Mouse (Mus musculus): ENCODE data around the gene Epha4. TPM values are rescaled to one million over a fixed set of nuclear protein-coding genes. Genes with fewer than 3 reads are reported as not detected.

Epha4 gene
- polyA plus RNA-seq (2012), result 0.02 and 0.06 TPM in 2 replicates

GRCm38 (mm10) chr1:77514963-77515650, at the start of gene Epha4:
Epha4 (minus strand) TSS chr1:77515088.

